In the genomic region with DNA sequence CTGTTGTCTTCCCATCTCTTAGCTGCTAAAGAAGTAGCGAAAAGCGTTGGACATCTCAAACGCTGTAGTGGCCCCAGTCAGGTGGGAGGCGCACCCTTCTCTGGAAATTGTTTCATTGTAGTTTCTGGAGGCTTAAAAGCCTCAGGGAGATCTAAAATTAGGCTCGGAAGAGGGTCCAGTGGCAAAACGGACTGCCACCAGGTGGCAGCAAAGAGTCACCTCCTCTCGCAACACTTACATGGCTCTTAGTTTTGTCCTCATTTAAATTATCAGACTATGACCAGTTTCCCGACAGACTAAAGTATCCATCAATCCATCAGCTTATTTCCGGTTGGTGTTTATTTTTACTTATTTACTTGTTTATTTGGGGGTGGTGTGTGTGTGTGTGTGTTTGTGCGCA, we compare ENCODE assay signal across 8 mouse cellular contexts.
DNase-seq lines count a peak whose midpoint lies in the region; ATAC-seq and TF ChIP-seq lines count a peak whose summit lies in the region.

No protein-coding gene starts in this region.

- no peak for TF ChIP-seq POLR2A in cortical plate, adult 2 months (IDR thresholded peaks at IDR 0.05; ENCODE audit: extremely low read depth, insufficient read depth, low read length)

- H3K4me2 ChIP-seq in heart, embryonic 12.5 days = no peak overlapping the region

- no peak for ATAC-seq in heart, embryonic 12.5 days (ENCODE audit: insufficient number of reproducible peaks, low FRiP score)
- ATAC-seq in hematopoietic stem cell, adult 5-6 weeks (replicated peaks in 1 of 2; ENCODE audit: insufficient read depth in 1 of 2, low FRiP score in 2 of 2, low TSS enrichment in 1 of 2, low read depth in 1 of 2, poor library complexity in 2 of 2, severe bottlenecking in 2 of 2) = peak; percentile 56 to 75; a peak in 3 of 4 replicates

- 26% methylated on average over 10 of the region's 10 CpGs for WGBS in heart, embryonic 12.5 days

- no peak overlapping the region for H3K27ac ChIP-seq in heart, embryonic 12.5 days (ENCODE audit: poor library complexity, severe bottlenecking)
- H3K27ac ChIP-seq in cortical plate, adult 2 months (ENCODE audit: insufficient read depth, low read length) = no peak overlapping the region

- no peaks in the 10 kb centered on the region for H3K27me3 ChIP-seq in heart, embryonic 12.5 days (replicated peaks)

- no peak overlapping the region for H3K4me3 ChIP-seq in heart, embryonic 12.5 days
- no peak overlapping the region for H3K4me3 ChIP-seq in cortical plate, adult 2 months (ENCODE audit: insufficient read depth, low read length)

- H3K9me3 ChIP-seq in heart, embryonic 12.5 days (replicated peaks) = no peaks in the 10 kb centered on the region

- DNase-seq in heart, postnatal 10 days = peak; percentile 43 to 70
- DNase-seq in adrenal gland, adult 18-20 months (ENCODE audit: low spot score in 2 of 2) = peak; percentile 51 to 56
- DNase-seq in layer of hippocampus, postnatal 36 days = peak; percentile 67 to 68
- peak; percentile 84 for DNase-seq in mesoderm, embryonic 11.5 days (ENCODE audit: low read depth, low spot score)
- DNase-seq in testis, postnatal 14 days (ENCODE audit: low spot score) = peak; percentile 10

- intact Hi-C loops in heart, postnatal 10 days (cut with DNase I) = loop anchor here (1.0 to 10.0 kb wide), 2 partner anchors 185 to 262 kb away; no protein-coding TSS in a partner anchor

- H3K4me1 ChIP-seq in heart, embryonic 12.5 days (replicated peaks) = no peaks in the 10 kb centered on the region
- no peaks in the 10 kb centered on the region for H3K4me1 ChIP-seq in cortical plate, adult 2 months (ENCODE audit: control insufficient read depth, insufficient read depth, low read length)

- peak; percentile 72 for TF ChIP-seq CTCF in cortical plate, adult 2 months (IDR thresholded peaks at IDR 0.05; ENCODE audit: extremely low read depth, insufficient read depth, low read length)

- no peak overlapping the region for H3K9ac ChIP-seq in heart, embryonic 12.5 days

- H3K36me3 ChIP-seq in heart, embryonic 12.5 days = no peaks in the 10 kb centered on the region

Comparison
In these comparisons a context has a peak if more than half of its experiments do, and no peak if none do; other contexts are left out.
1. DNase-seq: peak in every context shown above with its lines; median percentile 84 in mesoderm, embryonic 11.5 days; 68 in layer of hippocampus, postnatal 36 days; 56 in heart, postnatal 10 days; 54 in adrenal gland, adult 18-20 months; 10 in testis, postnatal 14 days.